Mouse (Mus musculus): ENCODE results near the gene Baz2a. TPM values are rescaled to one million over a fixed set of nuclear protein-coding genes. Genes with fewer than 3 reads are reported as not detected.
"Not testable (repeated sequence)": the region's sequence is repeated elsewhere in the genome, so short reads cannot be mapped to it uniquely, and the experiment has no call there.

Baz2a gene
- 10.6 and 11.0 TPM in 2 replicates for polyA plus RNA-seq (2015; fragmentation: Nextera tagmentation; extraction: Ambion mirVana)

- Histone ChIP-seq H3K4me2 (peak within 1 kb of the TSS; percentile 87), H3K9me3 (no peaks in the 10 kb centered on the region), H3K4me3 (peak within 1 kb of the TSS; percentile 88), H3K27me3 (no peaks in the 10 kb centered on the region), H3K4me1 (peaks cover 47% of the 10 kb centered on the region), H3K27ac (peak within 1 kb of the TSS; percentile 97), H3K36me3 (peaks cover 40% of the 10 kb centered on the region), H3K9ac (peak within 1 kb of the TSS; percentile 71)
- 2% methylated on average over 20 of the region's 20 CpGs for WGBS
- peak; percentile 6 for ATAC-seq (ENCODE audit: borderline replicate concordance, extremely low read depth, low FRiP score, low TSS enrichment)
Measured at GRCm38 (mm10) chr10:128091564-128092505, at the start of gene Baz2a. TSS of gene Baz2a (plus strand) at chr10:128091577.

- peaks cover 64% of the 10 kb centered on the region for H3K36me3 ChIP-seq
- H3K9me3 ChIP-seq = no peaks in the 10 kb centered on the region
- ATAC-seq (ENCODE audit: borderline replicate concordance, extremely low read depth, low FRiP score, low TSS enrichment) = no peak
- WGBS = 72% methylated on average over 4 of the region's 4 CpGs
- peaks cover 34% of the 10 kb centered on the region for H3K4me1 ChIP-seq
- H3K27ac ChIP-seq = no peak overlapping the region
- H3K9ac ChIP-seq = no peak overlapping the region
- H3K27me3 ChIP-seq = no peaks in the 10 kb centered on the region
- H3K4me2 ChIP-seq = no peak overlapping the region
- H3K4me3 ChIP-seq = no peak overlapping the region
Measured at GRCm38 (mm10) chr10:128041636-128042035, 49.7 kb upstream of the Baz2a start.

GRCm38 (mm10) chr10:128042466-128042865 lies 48.9 kb upstream of the Baz2a start:
- Histone ChIP-seq H3K9ac (no peak overlapping the region), H3K36me3 (peaks cover 71% of the 10 kb centered on the region), H3K4me2 (no peak overlapping the region), H3K4me3 (no peak overlapping the region), H3K4me1 (peaks cover 29% of the 10 kb centered on the region), H3K9me3 (no peaks in the 10 kb centered on the region), H3K27me3 (no peaks in the 10 kb centered on the region), H3K27ac (no peak overlapping the region)
- no peak for ATAC-seq (ENCODE audit: borderline replicate concordance, extremely low read depth, low FRiP score, low TSS enrichment)
- 86% methylated on average over 3 of the region's 3 CpGs for WGBS

- ATAC-seq (ENCODE audit: borderline replicate concordance, extremely low read depth, low FRiP score, low TSS enrichment) = no peak
- WGBS = 56% methylated on average over 3 of the region's 3 CpGs
- Histone ChIP-seq H3K27me3 (no peaks in the 10 kb centered on the region), H3K4me2 (no peak overlapping the region), H3K4me1 (peaks cover 23% of the 10 kb centered on the region), H3K36me3 (peaks cover 78% of the 10 kb centered on the region), H3K9me3 (no peaks in the 10 kb centered on the region), H3K4me3 (no peak overlapping the region), H3K9ac (no peak overlapping the region), H3K27ac (no peak overlapping the region)
Measured at GRCm38 (mm10) chr10:128043041-128043835, 48.1 kb upstream of the Baz2a start.

- no peak overlapping the region for H3K9ac ChIP-seq
- ATAC-seq (ENCODE audit: borderline replicate concordance, extremely low read depth, low FRiP score, low TSS enrichment) = no peak
- H3K36me3 ChIP-seq = peaks cover 83% of the 10 kb centered on the region
- no peak overlapping the region for H3K4me3 ChIP-seq
- H3K27me3 ChIP-seq = no peaks in the 10 kb centered on the region
- H3K9me3 ChIP-seq = no peaks in the 10 kb centered on the region
- H3K4me2 ChIP-seq = no peak overlapping the region
- 96% methylated on average over 8 of the region's 8 CpGs for WGBS
- 0 out of 2 replicates have a peak, but pooled peaks cover 6% of the 10 kb centered on the region for H3K4me1 ChIP-seq
- no peak overlapping the region for H3K27ac ChIP-seq
Measured at GRCm38 (mm10) chr10:128048157-128048556, 43.2 kb upstream of the Baz2a start.

- Histone ChIP-seq H3K9me3 (no peaks in the 10 kb centered on the region), H3K27ac (no peak overlapping the region), H3K9ac (no peak overlapping the region), H3K27me3 (no peaks in the 10 kb centered on the region), H3K4me2 (no peak overlapping the region), H3K4me3 (no peak overlapping the region), H3K4me1 (0 out of 2 replicates have a peak, but pooled peaks cover 4% of the 10 kb centered on the region), H3K36me3 (peaks cover 67% of the 10 kb centered on the region)
- WGBS = 97% methylated on average over 2 of the region's 2 CpGs
- no peak; the same call in 1 of the 2 replicates for ATAC-seq (ENCODE audit: borderline replicate concordance, extremely low read depth, low FRiP score, low TSS enrichment)
Measured at GRCm38 (mm10) chr10:128049741-128050140, 41.6 kb upstream of the Baz2a start.

- ATAC-seq (ENCODE audit: borderline replicate concordance, extremely low read depth, low FRiP score, low TSS enrichment) = no peak
Measured at GRCm38 (mm10) chr10:128050355-128050754, 41.0 kb upstream of the Baz2a start.

GRCm38 (mm10) chr10:128051589-128051988 lies 39.8 kb upstream of the Baz2a start:
- H3K9me3 ChIP-seq = no peaks in the 10 kb centered on the region
- H3K9ac ChIP-seq = no peak overlapping the region
- ATAC-seq (ENCODE audit: borderline replicate concordance, extremely low read depth, low FRiP score, low TSS enrichment) = no peak
- no peaks in the 10 kb centered on the region for H3K4me1 ChIP-seq
- no peak overlapping the region for H3K27ac ChIP-seq
- no peak overlapping the region for H3K4me3 ChIP-seq
- peaks cover 49% of the 10 kb centered on the region for H3K36me3 ChIP-seq
- no peak overlapping the region for H3K4me2 ChIP-seq
- H3K27me3 ChIP-seq = no peaks in the 10 kb centered on the region
- WGBS = 95% methylated on average over 5 of the region's 5 CpGs

More at GRCm38 (mm10) chr10:128050355-128050754, 41.0 kb upstream of the Baz2a start:
- H3K9ac ChIP-seq = no peak overlapping the region
- H3K9me3 ChIP-seq = no peaks in the 10 kb centered on the region
- no peaks in the 10 kb centered on the region for H3K27me3 ChIP-seq
- no peaks in the 10 kb centered on the region for H3K4me1 ChIP-seq
- no peak overlapping the region for H3K4me2 ChIP-seq
- no peak overlapping the region for H3K27ac ChIP-seq
- peaks cover 61% of the 10 kb centered on the region for H3K36me3 ChIP-seq
- 82% methylated on average over 2 of the region's 2 CpGs for WGBS
- H3K4me3 ChIP-seq = no peak overlapping the region

GRCm38 (mm10) chr10:128052136-128052535 lies 39.2 kb upstream of the Baz2a start:
- peaks cover 44% of the 10 kb centered on the region for H3K36me3 ChIP-seq
- not testable (repeated sequence) for H3K4me1 ChIP-seq; ATAC-seq (ENCODE audit: borderline replicate concordance, extremely low read depth, low FRiP score, low TSS enrichment); H3K4me2 ChIP-seq; H3K9me3 ChIP-seq; H3K27ac ChIP-seq; H3K27me3 ChIP-seq; H3K9ac ChIP-seq; H3K4me3 ChIP-seq
- WGBS = 95% methylated on average over 1 of the region's 2 CpGs

- Histone ChIP-seq H3K9ac (no peak overlapping the region), H3K4me1 (0 out of 2 replicates have a peak, but pooled peaks cover 5% of the 10 kb centered on the region), H3K27me3 (no peaks in the 10 kb centered on the region), H3K4me2 (no peak overlapping the region), H3K36me3 (peaks cover 36% of the 10 kb centered on the region), H3K4me3 (no peak overlapping the region), H3K27ac (no peak overlapping the region), H3K9me3 (no peaks in the 10 kb centered on the region)
- ATAC-seq (ENCODE audit: borderline replicate concordance, extremely low read depth, low FRiP score, low TSS enrichment) = no peak
- WGBS = 88% methylated on average over 8 of the region's 8 CpGs
Measured at GRCm38 (mm10) chr10:128053001-128053400, 38.4 kb upstream of the Baz2a start.

- H3K4me1 ChIP-seq = peaks cover 25% of the 10 kb centered on the region
- peak overlapping the region; percentile 94 for H3K4me3 ChIP-seq
- H3K4me2 ChIP-seq = peak overlapping the region; percentile 67
- no peaks in the 10 kb centered on the region for H3K27me3 ChIP-seq
- H3K9ac ChIP-seq = peak overlapping the region; percentile 86
- H3K9me3 ChIP-seq = no peaks in the 10 kb centered on the region
- under 1% methylated on average over 18 of the region's 18 CpGs for WGBS
- peak overlapping the region; percentile 99 for H3K27ac ChIP-seq
- ATAC-seq (ENCODE audit: borderline replicate concordance, extremely low read depth, low FRiP score, low TSS enrichment) = 0 out of 2 replicates have a peak, but pooled peaks have one; percentile 13
- peaks cover 5% of the 10 kb centered on the region; the same call in 1 of the 2 replicates for H3K36me3 ChIP-seq
Measured at GRCm38 (mm10) chr10:128058184-128058583, 33.2 kb upstream of the Baz2a start.

Measured in lung, embryonic 15.5 days (tissue).